Mouse (Mus musculus): ENCODE data around the gene Vcp. TPM values are rescaled to one million over a fixed set of nuclear protein-coding genes. Genes with fewer than 3 reads are reported as not detected.

Gene Vcp
- polyA plus RNA-seq, 1 experiment, result 176 TPM

DNA sequence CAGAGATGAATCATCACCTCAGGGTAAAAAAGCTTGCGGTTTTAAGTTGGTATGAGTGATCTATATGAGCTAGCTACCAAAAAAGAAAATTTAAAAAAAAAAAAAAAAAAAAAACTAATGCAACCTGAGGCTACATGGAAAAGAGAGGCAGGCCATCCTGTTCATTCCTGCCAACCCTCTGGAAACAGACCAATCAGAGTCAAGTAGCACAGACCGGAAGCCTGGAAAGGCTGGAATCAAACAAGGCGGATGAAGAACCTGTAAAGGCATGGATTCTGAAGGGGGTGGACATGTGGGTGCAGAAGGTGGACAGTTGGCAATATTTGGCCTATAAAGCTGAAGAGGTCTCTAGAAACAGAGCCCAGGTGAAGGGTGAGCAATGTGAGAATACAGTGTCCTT is 54.9 kb downstream of the Vcp start:
- no peak for DNase-seq (ENCODE audit: low spot score)

DNA sequence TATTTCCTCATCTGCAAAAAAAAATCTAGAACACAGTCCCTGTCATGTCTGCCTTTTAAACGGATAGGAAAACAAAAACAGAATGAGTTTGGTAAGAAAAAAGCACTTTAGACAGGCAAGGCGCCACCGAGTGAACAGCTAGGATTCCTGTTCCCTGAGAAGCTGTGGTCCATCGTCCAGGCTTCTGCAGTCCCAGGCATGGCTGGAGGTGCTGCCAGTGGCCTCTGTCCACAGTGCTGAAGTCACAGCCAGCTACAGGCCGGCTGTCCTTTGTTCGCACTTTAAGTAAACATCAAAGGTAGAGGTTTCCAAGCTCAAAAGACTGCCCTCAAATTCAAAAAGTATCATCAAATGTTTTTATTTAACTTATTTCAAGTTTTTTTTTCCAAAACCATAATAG is 55.3 kb downstream of the Vcp start:
- no peak for DNase-seq (ENCODE audit: low spot score)

DNA sequence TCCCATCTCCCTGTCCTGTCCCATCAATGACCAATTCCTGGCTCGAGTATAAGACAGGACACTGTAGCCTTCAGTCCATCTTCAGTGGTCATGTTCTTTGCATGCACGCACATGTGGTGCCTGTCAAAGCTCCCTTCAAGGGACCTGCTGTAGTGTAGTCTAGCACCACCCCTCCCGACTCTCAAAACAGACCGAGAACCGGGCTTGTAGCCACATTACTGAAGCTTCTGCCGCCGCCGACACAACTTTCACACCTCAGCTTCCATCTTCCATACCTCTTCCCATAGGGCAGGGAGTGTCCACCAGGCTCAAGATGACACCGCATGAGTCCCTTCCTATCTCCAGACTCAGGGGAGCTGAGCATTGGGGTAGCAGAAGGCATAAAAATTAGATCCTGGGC is 56.1 kb downstream of the Vcp start:
- no peak for DNase-seq (ENCODE audit: low spot score)

DNA sequence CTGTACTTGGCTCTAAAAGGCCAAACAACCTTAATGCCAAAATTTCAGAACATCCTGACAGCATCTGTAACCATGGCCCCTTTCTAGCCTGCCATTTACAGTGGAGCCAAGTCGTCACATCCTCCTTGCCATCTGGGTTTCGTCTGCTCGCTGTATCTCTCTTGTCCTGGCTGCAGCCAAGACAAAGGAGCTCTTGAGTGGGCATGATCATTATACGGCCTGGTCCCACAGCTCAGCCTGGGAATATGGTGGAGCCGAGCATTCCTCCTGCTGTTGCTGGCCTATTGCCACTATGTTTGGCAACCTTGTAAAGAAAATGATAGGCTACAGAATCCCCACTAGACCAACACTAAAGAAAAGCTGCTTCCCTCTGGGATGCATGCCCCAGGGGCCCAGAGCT is 57.0 kb downstream of the Vcp start:
- DNase-seq (ENCODE audit: low spot score), result no peak

DNA sequence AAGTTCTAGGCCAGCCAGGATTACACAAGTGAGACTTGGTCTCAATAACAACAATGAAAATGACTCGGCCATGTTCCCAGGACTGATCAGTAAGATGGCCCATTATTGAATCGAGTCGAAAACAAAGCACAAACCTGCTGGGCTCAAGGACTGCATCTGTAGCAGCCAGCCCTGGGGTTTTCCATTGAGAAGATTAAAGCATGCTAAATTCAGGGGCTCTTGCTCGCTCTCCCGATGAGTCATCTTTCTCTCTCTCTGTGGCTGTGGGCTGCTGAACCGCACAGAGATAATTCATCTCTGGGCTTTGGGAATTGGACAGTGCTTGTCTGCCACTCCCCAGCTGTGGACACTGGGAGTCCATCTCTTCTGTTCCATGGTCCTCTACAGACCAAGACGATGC is 58.9 kb downstream of the Vcp start:
- DNase-seq (ENCODE audit: low spot score), result no peak

DNA sequence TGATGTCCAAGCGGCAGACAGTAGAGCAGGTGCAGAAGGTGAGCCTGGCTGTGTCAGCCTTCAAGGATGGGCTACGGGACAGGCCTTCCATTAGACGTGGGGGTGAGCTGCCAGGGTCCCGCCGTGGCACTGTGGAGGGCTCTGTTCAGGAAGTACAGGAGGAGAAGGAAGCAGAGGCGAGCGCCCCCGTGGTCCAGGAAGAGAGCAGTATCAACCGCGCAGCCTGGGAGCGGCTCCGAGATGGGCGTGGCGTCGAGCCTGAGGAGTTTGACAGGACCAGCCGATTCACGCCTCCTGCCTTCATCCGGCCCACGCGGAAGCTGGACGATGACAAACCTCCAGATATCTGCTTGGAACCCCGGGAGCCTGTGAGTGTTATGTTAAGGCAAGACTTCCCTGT is 66.7 kb downstream of the Vcp start:
- peak; percentile 37 for DNase-seq (ENCODE audit: low spot score)

DNA sequence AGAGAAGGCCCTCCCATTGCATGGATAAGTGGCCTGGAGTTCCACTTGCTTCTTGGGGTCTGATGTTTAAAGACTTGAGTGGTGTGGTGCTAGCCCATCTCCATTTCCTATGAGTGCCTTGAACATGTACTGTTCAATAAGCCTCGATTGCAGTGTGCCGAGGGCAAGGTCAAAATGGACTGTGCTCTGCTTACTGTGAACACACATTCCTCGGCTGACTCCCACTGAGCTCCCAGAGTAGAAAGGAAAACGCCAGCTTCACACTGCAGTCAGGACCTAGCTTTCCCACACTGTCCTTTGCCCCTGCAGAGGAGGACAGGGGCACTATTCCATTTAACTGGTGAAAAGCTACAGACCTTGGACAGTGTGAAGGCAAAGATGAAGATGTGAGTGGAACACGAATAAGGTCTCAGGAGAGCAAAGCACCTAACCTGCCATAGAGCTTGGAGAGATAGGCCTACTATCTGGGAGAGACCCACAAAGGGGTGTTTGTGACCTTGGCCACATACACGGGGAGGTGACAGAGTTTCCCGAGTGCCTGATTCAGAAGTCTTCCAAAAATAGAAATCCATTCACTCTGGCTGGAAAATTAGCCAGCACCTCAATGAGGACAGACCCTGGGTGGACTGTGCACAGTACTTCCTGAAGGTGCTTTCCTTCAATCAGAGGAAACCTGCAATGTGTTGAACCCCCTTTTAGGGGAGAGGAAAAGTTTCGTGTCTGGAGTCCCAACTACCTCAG is 67.9 kb downstream of the Vcp start:
- peak; percentile 9 for DNase-seq (ENCODE audit: low spot score)

Other genes starting within 250 kb of the Vcp start
- 2.2 and 2.4 TPM in 2 replicates for gene Ccl19, start 243.9 kb downstream of the Vcp start, polyA plus RNA-seq (2012; rRNA removed)
- 115 and 130 TPM in 2 replicates for gene Ccl21a, start 226.5 kb downstream of the Vcp start, polyA plus RNA-seq (2012; rRNA removed)
- gene Fam205a1, start 146.6 kb downstream of the Vcp start, polyA plus RNA-seq (2012; rRNA removed), result 0.03 and 0.10 TPM in 2 replicates
- not detected in 2 replicates for gene Gm12394, start 143.7 kb downstream of the Vcp start, polyA plus RNA-seq (2012; rRNA removed)
- not detected in 2 replicates for gene Fam205c, start 126.3 kb downstream of the Vcp start, polyA plus RNA-seq (2012; rRNA removed)
- 4.0 and 4.7 TPM in 2 replicates for gene Phf24, start 83.8 kb downstream of the Vcp start, polyA plus RNA-seq (2012; rRNA removed)
- gene Dnajb5, start 50.7 kb downstream of the Vcp start, polyA plus RNA-seq (2012; rRNA removed), result 26.1 and 46.1 TPM in 2 replicates
- gene 1700022I11Rik, start 30.9 kb downstream of the Vcp start, polyA plus RNA-seq (2012; rRNA removed), result not detected in 2 replicates
- gene Fancg, start 10.0 kb upstream of the Vcp start, polyA plus RNA-seq (2012; rRNA removed), result 9.5 and 11.6 TPM in 2 replicates
- 12.7 and 13.1 TPM in 2 replicates for gene Pigo, start 25.3 kb upstream of the Vcp start, polyA plus RNA-seq (2012; rRNA removed)
- gene Stoml2, start 31.2 kb upstream of the Vcp start, polyA plus RNA-seq (2012; rRNA removed), result 72.2 and 94.8 TPM in 2 replicates
- 15.7 and 24.8 TPM in 2 replicates for gene Fam214b, start 45.7 kb upstream of the Vcp start, polyA plus RNA-seq (2012; rRNA removed)
- gene Unc13b, start 58.4 kb upstream of the Vcp start, polyA plus RNA-seq (2012; rRNA removed), result 9.9 and 11.2 TPM in 2 replicates